Mouse (Mus musculus) stomach, embryonic 14.5 days (tissue): ENCODE measurements around the gene Larp1. TPM values are rescaled to one million over a fixed set of nuclear protein-coding genes. Genes with fewer than 3 reads are reported as not detected.

Source experiments
- ATAC-seq: fragments of 200-750 bp; cut with Nextera tagmentation; 2 replicates; pipeline ENCODE4 v1.8.0; 2017; ENCODE audit warnings: low read depth, moderate TSS enrichment; ENCODE audit not compliant: insufficient number of reproducible peaks, insufficient read depth, low FRiP score
- H3K27ac ChIP-seq: fragments of 300-500 bp; sonication (generic); 2 replicates; pipeline ENCODE4 v1.5.1; 2014; ENCODE audit warnings: mild to moderate bottlenecking, low read length, moderate library complexity, mixed read lengths
- H3K27me3 ChIP-seq: fragments of 300-500 bp; sonication (generic); 2 replicates; pipeline ENCODE4 v1.6.1; 2014; ENCODE audit warnings: low read length, control low read depth, mixed read lengths; ENCODE audit not compliant: control insufficient read depth, insufficient read depth
- H3K36me3 ChIP-seq: fragments of 300-500 bp; sonication (generic); 2 replicates; pipeline ENCODE4 v1.6.1; 2014; ENCODE audit warnings: mild to moderate bottlenecking, control low read depth, low read length, moderate library complexity, mixed read lengths; ENCODE audit not compliant: control insufficient read depth, insufficient read depth
- H3K4me1 ChIP-seq: fragments of 300-500 bp; sonication (generic); 2 replicates; pipeline ENCODE4 v1.6.1; 2014; ENCODE audit warnings: low read length, control low read depth, mixed read lengths; ENCODE audit not compliant: control insufficient read depth, insufficient read depth
- H3K4me2 ChIP-seq: fragments of 300-500 bp; sonication (generic); replicated peaks from 2 replicates; pipeline ENCODE4 v1.6.1; 2014; ENCODE audit warnings: low read depth, low read length, control low read depth
- H3K4me3 ChIP-seq: fragments of 300-500 bp; sonication (generic); 2 replicates; pipeline ENCODE4 v1.5.1; 2014; ENCODE audit warnings: low read depth, low read length, control low read depth
- H3K9ac ChIP-seq: fragments of 300-500 bp; sonication (generic); replicated peaks from 2 replicates; pipeline ENCODE4 v1.6.1; 2014; ENCODE audit warnings: low read depth, mild to moderate bottlenecking, control low read depth, low read length, moderate library complexity, mixed read lengths
- H3K9me3 ChIP-seq: fragments of 300-500 bp; sonication (generic); 2 replicates; pipeline ENCODE4 v1.6.1; 2016; ENCODE audit warnings: low read depth, low read length, control low read depth; ENCODE audit not compliant: control insufficient read depth
- WGBS: fragments of 180-500 bp; shearing (Covaris S2); extraction: QIAGEN DNeasy Blood & Tissue Kit; methylation state at CpG from one replicate; pipeline ENCODE4 v1.1.7; 2014; 5-methylcytosine and 5-hydroxymethylcytosine counted together
- polyA plus RNA-seq: library from polyadenylated mRNA; unstranded; fragments of >200 nt; fragmentation: Nextera tagmentation; extraction: Ambion mirVana; gene quantifications from 2 replicates; pipeline ENCODE4 v1.2.1, GENCODE M21; 2014

The Larp1 gene
- polyA plus RNA-seq, 1 experiment from 2014 or later, result 23.9 TPM

- H3K36me3 ChIP-seq, result no peaks in the 10 kb centered on the region
- H3K4me1 ChIP-seq, result no peaks in the 10 kb centered on the region
- ATAC-seq, result no peak
- H3K27me3 ChIP-seq, result no peaks in the 10 kb centered on the region
- H3K9ac ChIP-seq, result no peak overlapping the region
- H3K4me3 ChIP-seq, result no peak overlapping the region
- no peaks in the 10 kb centered on the region for H3K9me3 ChIP-seq
- no peak overlapping the region for H3K27ac ChIP-seq
- 81% methylated on average over 6 of the region's 6 CpGs for WGBS
- no peak overlapping the region for H3K4me2 ChIP-seq
Observed at GRCm38 (mm10) chr11:58081716-58082115, 72.9 kb downstream of the Larp1 start.

GRCm38 (mm10) chr11:58092541-58092940 is 83.7 kb downstream of the Larp1 start:
- no peaks in the 10 kb centered on the region for H3K36me3 ChIP-seq
- H3K9me3 ChIP-seq, result no peaks in the 10 kb centered on the region
- H3K4me1 ChIP-seq, result 0 out of 2 replicates have a peak, but pooled peaks cover 3% of the 10 kb centered on the region
- no peak for ATAC-seq
- 49% methylated on average over 4 of the region's 4 CpGs for WGBS
- no peaks in the 10 kb centered on the region for H3K27me3 ChIP-seq
- H3K9ac ChIP-seq, result no peak overlapping the region
- H3K4me3 ChIP-seq, result peak overlapping the region; percentile 5; the same call in 1 of the 2 replicates
- H3K4me2 ChIP-seq, result peak overlapping the region; percentile 36
- H3K27ac ChIP-seq, result no peak overlapping the region

GRCm38 (mm10) chr11:58093021-58093528 is 84.2 kb downstream of the Larp1 start, which contains the start of gene Gm12248:
Gene Gm12248 (minus strand): TSS chr11:58093134.
- 0 out of 2 replicates have a peak, but pooled peaks have one; percentile 57 for ATAC-seq
- H3K4me3 ChIP-seq, result peak within 1 kb of the TSS; percentile 5; the same call in 1 of the 2 replicates

GRCm38 (mm10) chr11:58094766-58095165 is 85.9 kb downstream of the Larp1 start:
- H3K4me3 ChIP-seq, result no peak overlapping the region
- 74% methylated on average over 4 of the region's 4 CpGs for WGBS
- no peak for ATAC-seq

More at GRCm38 (mm10) chr11:58093021-58093528, 84.2 kb downstream of the Larp1 start, which contains the start of gene Gm12248:
- Histone ChIP-seq H3K27ac (no peak within 1 kb of the TSS), H3K4me2 (peak within 1 kb of the TSS; percentile 36), H3K4me1 (0 out of 2 replicates have a peak, but pooled peaks cover 3% of the 10 kb centered on the region), H3K9ac (no peak within 1 kb of the TSS), H3K9me3 (no peaks in the 10 kb centered on the region), H3K27me3 (no peaks in the 10 kb centered on the region), H3K36me3 (no peaks in the 10 kb centered on the region)
- WGBS, result 16% methylated on average over 12 of the region's 12 CpGs

GRCm38 (mm10) chr11:58095561-58095960 is 86.7 kb downstream of the Larp1 start:
- Histone ChIP-seq H3K36me3 (no peaks in the 10 kb centered on the region), H3K4me2 (no peak overlapping the region), H3K4me1 (0 out of 2 replicates have a peak, but pooled peaks cover 3% of the 10 kb centered on the region), H3K27me3 (no peaks in the 10 kb centered on the region), H3K4me3 (no peak overlapping the region), H3K9me3 (no peaks in the 10 kb centered on the region), H3K9ac (no peak overlapping the region), H3K27ac (no peak overlapping the region)
- WGBS, result 93% methylated on average over 1 of the region's 1 CpGs
- ATAC-seq, result no peak

More at GRCm38 (mm10) chr11:58094766-58095165, 85.9 kb downstream of the Larp1 start:
- no peak overlapping the region for H3K4me2 ChIP-seq
- no peaks in the 10 kb centered on the region for H3K9me3 ChIP-seq
- H3K27ac ChIP-seq, result no peak overlapping the region
- H3K36me3 ChIP-seq, result no peaks in the 10 kb centered on the region
- no peak overlapping the region for H3K9ac ChIP-seq
- H3K27me3 ChIP-seq, result no peaks in the 10 kb centered on the region
- H3K4me1 ChIP-seq, result 0 out of 2 replicates have a peak, but pooled peaks cover 3% of the 10 kb centered on the region

GRCm38 (mm10) chr11:58096160-58096559 is 87.3 kb downstream of the Larp1 start:
- H3K27me3 ChIP-seq, result no peaks in the 10 kb centered on the region
- no peaks in the 10 kb centered on the region for H3K36me3 ChIP-seq
- H3K4me1 ChIP-seq, result 0 out of 2 replicates have a peak, but pooled peaks cover 3% of the 10 kb centered on the region
- 60% methylated on average over 5 of the region's 5 CpGs for WGBS
- no peak overlapping the region for H3K4me2 ChIP-seq
- no peak for ATAC-seq
- no peak overlapping the region for H3K4me3 ChIP-seq
- no peak overlapping the region for H3K27ac ChIP-seq
- H3K9me3 ChIP-seq, result no peaks in the 10 kb centered on the region
- no peak overlapping the region for H3K9ac ChIP-seq

- no peak overlapping the region for H3K9ac ChIP-seq
- WGBS, result 55% methylated on average over 20 of the region's 20 CpGs
- no peak for ATAC-seq
- no peaks in the 10 kb centered on the region for H3K36me3 ChIP-seq
- no peak overlapping the region for H3K27ac ChIP-seq
- H3K4me2 ChIP-seq, result peak overlapping the region; percentile 72
- H3K4me3 ChIP-seq, result peak overlapping the region; percentile 36; the same call in 1 of the 2 replicates
- H3K9me3 ChIP-seq, result no peaks in the 10 kb centered on the region
- 0 out of 2 replicates have a peak, but pooled peaks cover 3% of the 10 kb centered on the region for H3K4me1 ChIP-seq
- H3K27me3 ChIP-seq, result no peaks in the 10 kb centered on the region
Observed at GRCm38 (mm10) chr11:58096821-58097620, 88.2 kb downstream of the Larp1 start.

GRCm38 (mm10) chr11:58097621-58098365 is 88.9 kb downstream of the Larp1 start:
- whole genome bisulfite sequencing, result 2% methylated on average over 31 of the region's 38 CpGs
- Histone ChIP-seq H3K9ac (no peak overlapping the region), H3K9me3 (no peaks in the 10 kb centered on the region), H3K27ac (no peak overlapping the region), H3K27me3 (no peaks in the 10 kb centered on the region), H3K36me3 (no peaks in the 10 kb centered on the region), H3K4me2 (peak overlapping the region; percentile 72), H3K4me3 (peak overlapping the region; percentile 36), H3K4me1 (0 out of 2 replicates have a peak, but pooled peaks cover 4% of the 10 kb centered on the region)
- ATAC-seq, result peak; percentile 44; the same call in 1 of the 2 replicates
